Mouse (Mus musculus) hindbrain, embryonic 14.5 days (tissue): ENCODE data around the gene Sox18. TPM values are rescaled to one million over a fixed set of nuclear protein-coding genes. Genes with fewer than 3 reads are reported as not detected.
A peak's percentile ranks its signal among the peaks of the same experiment; 100 is the strongest.

Experiments used
- ATAC-seq: fragments of 200-750 bp; cut with Nextera tagmentation; 2 replicates; pipeline ENCODE4 v1.8.0; 2017; ENCODE audit warnings: moderate number of reproducible peaks, mild to moderate bottlenecking, moderate TSS enrichment, moderate library complexity; ENCODE audit not compliant: low FRiP score
- DNase-seq: peaks from one replicate; pipeline ENCODE4 v3.0.0-alpha.2; 2015; ENCODE audit warnings: low spot score
- H3K27ac ChIP-seq: fragments of 300-500 bp; sonication (generic); 2 replicates; pipeline ENCODE4 v1.5.1; 2014; ENCODE audit warnings: mild to moderate bottlenecking, moderate library complexity
- H3K27me3 ChIP-seq: fragments of 300-500 bp; sonication (generic); 2 replicates; pipeline ENCODE4 v1.6.1; 2014; ENCODE audit warnings: mild to moderate bottlenecking, low read length, mixed read lengths; ENCODE audit not compliant: control insufficient read depth, insufficient read depth
- H3K36me3 ChIP-seq: fragments of 300-500 bp; sonication (generic); replicated peaks from 2 replicates; pipeline ENCODE4 v1.6.1; 2014; ENCODE audit not compliant: control insufficient read depth, insufficient read depth
- H3K4me1 ChIP-seq: fragments of 300-500 bp; sonication (generic); replicated peaks from 2 replicates; pipeline ENCODE4 v1.6.1; 2014; ENCODE audit warnings: antibody characterized with exemption, low read length, mixed read lengths; ENCODE audit not compliant: control insufficient read depth, insufficient read depth
- H3K4me2 ChIP-seq: fragments of 300-500 bp; sonication (generic); replicated peaks from 2 replicates; pipeline ENCODE4 v1.6.1; 2014; ENCODE audit warnings: mild to moderate bottlenecking, moderate library complexity
- H3K4me3 ChIP-seq: fragments of 300-500 bp; sonication (generic); replicated peaks from 2 replicates; pipeline ENCODE4 v1.5.1; 2014; ENCODE audit warnings: mild to moderate bottlenecking, low read length
- H3K9ac ChIP-seq: fragments of 300-500 bp; sonication (generic); 2 replicates; pipeline ENCODE4 v1.6.1; 2014
- H3K9me3 ChIP-seq: fragments of 300-500 bp; sonication (generic); 2 replicates; pipeline ENCODE4 v1.6.1; 2016; ENCODE audit warnings: low read length; ENCODE audit not compliant: control insufficient read depth
- WGBS: fragments of 180-500 bp; shearing (Covaris S2); extraction: QIAGEN DNeasy Blood & Tissue Kit; methylation state at CpG from one replicate; pipeline ENCODE4 v1.1.7; 2014; 5-methylcytosine and 5-hydroxymethylcytosine counted together
- polyA plus RNA-seq: library from polyadenylated mRNA; unstranded; fragments of >200 nt; fragmentation: Nextera tagmentation; extraction: Ambion mirVana; gene quantifications from 2 replicates; pipeline ENCODE4 v1.2.1, GENCODE M21; 2014

Sox18 gene
- polyA plus RNA-seq, 1 experiment from 2014 or later, result 20.9 TPM

GRCm38 (mm10) chr2:181685686-181686085, 14.2 kb upstream of the Sox18 start:
- WGBS, result 93% methylated on average over 4 of the region's 4 CpGs
- DNase-seq (no peak), ATAC-seq (no peak)
- Histone ChIP-seq H3K9me3 (no peaks in the 10 kb centered on the region), H3K27me3 (no peaks in the 10 kb centered on the region), H3K4me2 (no peak overlapping the region), H3K9ac (no peak overlapping the region), H3K36me3 (peaks cover 52% of the 10 kb centered on the region), H3K4me3 (no peak overlapping the region), H3K4me1 (peaks cover 12% of the 10 kb centered on the region), H3K27ac (no peak overlapping the region)

GRCm38 (mm10) chr2:181684713-181685112, 13.3 kb upstream of the Sox18 start:
- WGBS, result 89% methylated on average over 1 of the region's 1 CpGs
- ATAC-seq (no peak), DNase-seq (no peak)

GRCm38 (mm10) chr2:181683381-181683780, 11.9 kb upstream of the Sox18 start:
- Histone ChIP-seq H3K27ac (no peak overlapping the region), H3K27me3 (no peaks in the 10 kb centered on the region), H3K4me1 (peaks cover 13% of the 10 kb centered on the region), H3K4me3 (no peak overlapping the region), H3K9ac (no peak overlapping the region), H3K9me3 (no peaks in the 10 kb centered on the region), H3K4me2 (no peak overlapping the region), H3K36me3 (peaks cover 38% of the 10 kb centered on the region)
- WGBS, result 73% methylated on average over 4 of the region's 4 CpGs
- DNase-seq (no peak), ATAC-seq (no peak)

More at GRCm38 (mm10) chr2:181684713-181685112, 13.3 kb upstream of the Sox18 start:
- H3K9me3 ChIP-seq, result no peaks in the 10 kb centered on the region
- H3K9ac ChIP-seq, result no peak overlapping the region
- H3K4me2 ChIP-seq, result no peak overlapping the region
- no peak overlapping the region for H3K27ac ChIP-seq
- H3K4me3 ChIP-seq, result no peak overlapping the region
- H3K36me3 ChIP-seq, result peaks cover 52% of the 10 kb centered on the region
- peaks cover 13% of the 10 kb centered on the region for H3K4me1 ChIP-seq
- no peaks in the 10 kb centered on the region for H3K27me3 ChIP-seq

GRCm38 (mm10) chr2:181681978-181682377, 10.5 kb upstream of the Sox18 start:
- DNase-seq (no peak), ATAC-seq (no peak)
- no peaks in the 10 kb centered on the region for H3K27me3 ChIP-seq
- H3K9ac ChIP-seq, result no peak overlapping the region
- H3K27ac ChIP-seq, result no peak overlapping the region
- no peak overlapping the region for H3K4me3 ChIP-seq
- 94% methylated on average over 1 of the region's 1 CpGs for WGBS
- no peaks in the 10 kb centered on the region for H3K9me3 ChIP-seq
- peaks cover 24% of the 10 kb centered on the region for H3K36me3 ChIP-seq
- H3K4me1 ChIP-seq, result peaks cover 13% of the 10 kb centered on the region
- no peak overlapping the region for H3K4me2 ChIP-seq

- H3K4me1 ChIP-seq, result peaks cover 21% of the 10 kb centered on the region
- H3K4me3 ChIP-seq, result peak overlapping the region; percentile 79
- H3K9me3 ChIP-seq, result no peaks in the 10 kb centered on the region
- ATAC-seq (peak; percentile 16; the same call in 1 of the 2 replicates), DNase-seq (no peak)
- H3K27ac ChIP-seq, result peak overlapping the region; percentile 58
- peak overlapping the region; percentile 94 for H3K9ac ChIP-seq
- WGBS, result 13% methylated on average over 7 of the region's 7 CpGs
- H3K36me3 ChIP-seq, result peaks cover 12% of the 10 kb centered on the region
- no peaks in the 10 kb centered on the region for H3K27me3 ChIP-seq
- H3K4me2 ChIP-seq, result peak overlapping the region; percentile 71
Observed at GRCm38 (mm10) chr2:181680716-181681117, 9.3 kb upstream of the Sox18 start.

GRCm38 (mm10) chr2:181679951-181680715, 8.7 kb upstream of the Sox18 start, which contains the start of gene Tcea2:
Tcea2 (plus strand) TSS chr2:181680310.
- Histone ChIP-seq H3K9me3 (no peaks in the 10 kb centered on the region), H3K4me3 (peak within 1 kb of the TSS; percentile 79), H3K36me3 (peaks cover 6% of the 10 kb centered on the region; the same call in 1 of the 2 replicates), H3K27me3 (no peaks in the 10 kb centered on the region), H3K9ac (peak within 1 kb of the TSS; percentile 94), H3K4me2 (peak within 1 kb of the TSS; percentile 71), H3K27ac (peak within 1 kb of the TSS; percentile 58), H3K4me1 (peaks cover 26% of the 10 kb centered on the region)
- peak; percentile 61 for DNase-seq
- WGBS, result under 1% methylated on average over 66 of the region's 69 CpGs
- peak; percentile 52 for ATAC-seq

- ATAC-seq (peak; percentile 56), DNase-seq (peak; percentile 76)
- no peaks in the 10 kb centered on the region for H3K9me3 ChIP-seq
- no peak overlapping the region for H3K9ac ChIP-seq
- no peaks in the 10 kb centered on the region for H3K36me3 ChIP-seq
- H3K4me2 ChIP-seq, result no peak overlapping the region
- H3K4me1 ChIP-seq, result peaks cover 27% of the 10 kb centered on the region
- no peaks in the 10 kb centered on the region for H3K27me3 ChIP-seq
- 57% methylated on average over 1 of the region's 1 CpGs for WGBS
- H3K4me3 ChIP-seq, result no peak overlapping the region
- H3K27ac ChIP-seq, result no peak overlapping the region
Observed at GRCm38 (mm10) chr2:181678780-181679179, 7.3 kb upstream of the Sox18 start.

- Histone ChIP-seq H3K4me2 (no peak overlapping the region), H3K4me3 (no peak overlapping the region), H3K27ac (no peak overlapping the region), H3K9me3 (no peaks in the 10 kb centered on the region), H3K36me3 (no peaks in the 10 kb centered on the region), H3K27me3 (peaks cover 5% of the 10 kb centered on the region), H3K4me1 (peaks cover 27% of the 10 kb centered on the region), H3K9ac (no peak overlapping the region)
- DNase-seq (no peak), ATAC-seq (no peak)
- WGBS, result 60% methylated on average over 3 of the region's 3 CpGs
Observed at GRCm38 (mm10) chr2:181677755-181678098, 6.3 kb upstream of the Sox18 start.

GRCm38 (mm10) chr2:181677096-181677754, 5.8 kb upstream of the Sox18 start:
- Histone ChIP-seq H3K27ac (no peak overlapping the region), H3K9ac (no peak overlapping the region), H3K4me3 (no peak overlapping the region), H3K9me3 (no peaks in the 10 kb centered on the region), H3K4me2 (no peak overlapping the region), H3K4me1 (peaks cover 27% of the 10 kb centered on the region), H3K27me3 (peaks cover 10% of the 10 kb centered on the region), H3K36me3 (no peaks in the 10 kb centered on the region)
- WGBS, result 56% methylated on average over 5 of the region's 5 CpGs
- ATAC-seq (no peak), DNase-seq (no peak)
